Mouse (Mus musculus): ENCODE data around the gene Olfr1413. TPM values are rescaled to one million over a fixed set of nuclear protein-coding genes. Genes with fewer than 3 reads are reported as not detected.

The Olfr1413 gene
- not detected in 2 replicates for polyA plus RNA-seq (2014; fragmentation: Nextera tagmentation; extraction: Ambion mirVana)

DNA sequence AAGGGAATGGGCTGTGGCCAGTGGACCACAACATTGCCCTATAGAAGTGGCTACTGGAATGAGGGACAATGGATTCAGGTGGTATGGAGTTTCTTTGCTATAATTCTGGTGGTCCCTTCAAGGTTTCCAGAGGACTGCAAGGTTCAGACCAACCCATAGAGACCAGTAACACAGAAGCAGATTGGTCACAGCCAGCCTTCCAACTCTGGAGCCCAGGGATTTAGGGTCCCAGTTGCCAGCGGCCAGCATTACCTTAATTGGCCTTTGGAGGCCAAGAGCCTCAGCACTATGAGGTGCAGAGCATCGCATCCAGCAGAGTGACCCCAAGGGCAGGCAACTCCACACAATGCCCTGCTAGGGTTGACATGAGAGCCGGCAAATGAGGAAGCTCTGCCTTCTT lies at the start of gene Olfr1413:
TSS of gene Olfr1413 (plus strand) at position 301 of the 400 bp plus-strand sequence.
- H3K4me3 ChIP-seq (ENCODE audit: low read depth, low read length), result no peak within 1 kb of the TSS
- 84% methylated on average over 3 of the region's 3 CpGs for WGBS
- H3K4me1 ChIP-seq (ENCODE audit: control insufficient read depth, insufficient read depth, low read length), result no peaks in the 10 kb centered on the region
- H3K27me3 ChIP-seq (ENCODE audit: control insufficient read depth, insufficient read depth, low read length), result no peaks in the 10 kb centered on the region; the same call in 1 of the 2 replicates
- H3K4me2 ChIP-seq (ENCODE audit: low read depth, severe bottlenecking), result no peak within 1 kb of the TSS
- H3K9me3 ChIP-seq (ENCODE audit: control insufficient read depth, low read length), result no peaks in the 10 kb centered on the region
- H3K9ac ChIP-seq (ENCODE audit: low read length), result no peak within 1 kb of the TSS
- ATAC-seq (ENCODE audit: insufficient number of reproducible peaks, low FRiP score, low TSS enrichment, low read depth), result no peak
- H3K36me3 ChIP-seq (ENCODE audit: control insufficient read depth, insufficient read depth, low read length), result no peaks in the 10 kb centered on the region
- H3K27ac ChIP-seq (replicated peaks; ENCODE audit: low read depth, low read length), result no peak within 1 kb of the TSS
- no peak for DNase-seq (ENCODE audit: low spot score)

DNA sequence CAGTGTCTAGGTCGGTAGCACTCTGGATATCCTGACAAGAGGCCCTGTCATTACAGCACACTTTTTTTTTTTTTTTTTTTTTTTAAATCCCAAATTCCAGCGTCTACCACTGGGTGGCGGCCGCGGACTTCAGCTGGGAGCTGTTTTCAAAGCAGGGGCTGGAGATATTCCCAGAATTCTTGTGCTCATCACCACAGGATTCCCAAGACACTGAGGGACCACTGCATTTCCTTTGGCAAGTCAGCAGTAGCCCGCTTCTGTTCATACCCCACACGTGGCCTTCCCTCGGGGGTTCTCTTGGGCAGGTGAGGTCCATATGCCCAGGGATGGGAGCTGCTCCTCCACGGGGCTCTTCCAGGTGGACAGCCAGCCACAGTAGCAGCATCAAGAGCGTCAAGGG lies 49.7 kb upstream of the Olfr1413 start:
- Histone ChIP-seq H3K9ac (ENCODE audit: low read length) (no peak overlapping the region), H3K4me3 (ENCODE audit: low read depth, low read length) (no peak overlapping the region), H3K4me2 (ENCODE audit: low read depth, severe bottlenecking) (no peak overlapping the region), H3K9me3 (ENCODE audit: control insufficient read depth, low read length) (no peaks in the 10 kb centered on the region), H3K4me1 (ENCODE audit: control insufficient read depth, insufficient read depth, low read length) (no peaks in the 10 kb centered on the region), H3K27me3 (ENCODE audit: control insufficient read depth, insufficient read depth, low read length) (no peaks in the 10 kb centered on the region), H3K27ac (replicated peaks; ENCODE audit: low read depth, low read length) (no peak overlapping the region), H3K36me3 (ENCODE audit: control insufficient read depth, insufficient read depth, low read length) (no peaks in the 10 kb centered on the region)
- DNase-seq (ENCODE audit: low spot score) (peak; percentile 77), ATAC-seq (ENCODE audit: insufficient number of reproducible peaks, low FRiP score, low TSS enrichment, low read depth) (no peak)
- WGBS, result 18% methylated on average over 10 of the region's 10 CpGs

DNA sequence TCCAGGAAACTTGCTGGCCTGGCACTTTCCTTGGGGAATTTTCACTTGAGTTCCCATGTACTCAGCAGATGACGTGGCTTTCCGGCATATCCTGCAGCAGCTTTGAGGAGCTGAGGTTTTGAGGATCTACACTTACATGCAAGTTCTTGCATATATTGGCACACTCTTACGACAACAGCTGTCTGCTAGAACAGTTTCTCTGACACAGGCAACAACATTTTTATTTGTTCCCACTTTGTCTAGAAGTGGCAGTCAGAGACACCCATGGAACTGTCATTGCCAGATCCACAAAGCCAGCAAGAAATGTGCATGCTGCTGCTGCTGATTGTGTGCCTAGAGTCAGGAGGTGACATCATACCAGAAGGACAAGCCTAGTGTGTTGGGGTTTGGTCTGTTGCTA lies 47.4 kb upstream of the Olfr1413 start:
- H3K4me3 ChIP-seq (ENCODE audit: low read depth, low read length), result no peak overlapping the region
- DNase-seq (ENCODE audit: low spot score) (no peak), ATAC-seq (ENCODE audit: insufficient number of reproducible peaks, low FRiP score, low TSS enrichment, low read depth) (no peak)
- H3K36me3 ChIP-seq (ENCODE audit: control insufficient read depth, insufficient read depth, low read length), result no peaks in the 10 kb centered on the region
- 83% methylated on average over 3 of the region's 3 CpGs for WGBS
- H3K27ac ChIP-seq (replicated peaks; ENCODE audit: low read depth, low read length), result no peak overlapping the region
- H3K9ac ChIP-seq (ENCODE audit: low read length), result no peak overlapping the region
- H3K9me3 ChIP-seq (ENCODE audit: control insufficient read depth, low read length), result no peaks in the 10 kb centered on the region
- H3K27me3 ChIP-seq (ENCODE audit: control insufficient read depth, insufficient read depth, low read length), result no peaks in the 10 kb centered on the region
- no peaks in the 10 kb centered on the region for H3K4me1 ChIP-seq (ENCODE audit: control insufficient read depth, insufficient read depth, low read length)
- no peak overlapping the region for H3K4me2 ChIP-seq (ENCODE audit: low read depth, severe bottlenecking)

DNA sequence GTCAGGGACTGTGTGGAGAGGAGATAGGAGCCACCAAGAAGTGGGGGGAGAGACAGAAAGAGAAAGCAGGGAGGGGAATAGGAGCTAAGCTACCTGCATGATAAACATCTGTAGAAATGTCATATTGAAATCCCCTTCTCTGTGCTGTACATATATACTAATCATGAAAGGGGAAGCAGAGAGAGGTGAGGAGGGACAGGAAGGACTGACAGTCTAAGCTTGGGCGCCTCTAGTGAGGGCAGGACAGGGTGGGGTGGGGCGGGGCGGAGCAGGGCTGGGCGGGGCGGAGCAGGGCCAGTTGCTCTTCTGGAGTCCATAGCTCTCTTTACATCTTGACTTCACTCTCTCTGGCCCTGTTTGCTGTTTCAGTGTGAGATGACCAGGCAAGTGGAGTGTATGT lies 34.1 kb upstream of the Olfr1413 start:
- no peak for DNase-seq (ENCODE audit: low spot score)
- H3K36me3 ChIP-seq (ENCODE audit: control insufficient read depth, insufficient read depth, low read length), result no peaks in the 10 kb centered on the region
- H3K4me1 ChIP-seq (ENCODE audit: control insufficient read depth, insufficient read depth, low read length), result no peaks in the 10 kb centered on the region
- no peak overlapping the region for H3K9ac ChIP-seq (ENCODE audit: low read length)
- 25% methylated on average over 4 of the region's 5 CpGs for WGBS
- no peak overlapping the region for H3K4me3 ChIP-seq (ENCODE audit: low read depth, low read length)
- H3K27me3 ChIP-seq (ENCODE audit: control insufficient read depth, insufficient read depth, low read length), result no peaks in the 10 kb centered on the region
- no peak overlapping the region for H3K27ac ChIP-seq (replicated peaks; ENCODE audit: low read depth, low read length)
- H3K4me2 ChIP-seq (ENCODE audit: low read depth, severe bottlenecking), result no peak overlapping the region
- H3K9me3 ChIP-seq (ENCODE audit: control insufficient read depth, low read length), result no peaks in the 10 kb centered on the region
- ATAC-seq (ENCODE audit: insufficient number of reproducible peaks, low FRiP score, low TSS enrichment, low read depth), result no peak

DNA sequence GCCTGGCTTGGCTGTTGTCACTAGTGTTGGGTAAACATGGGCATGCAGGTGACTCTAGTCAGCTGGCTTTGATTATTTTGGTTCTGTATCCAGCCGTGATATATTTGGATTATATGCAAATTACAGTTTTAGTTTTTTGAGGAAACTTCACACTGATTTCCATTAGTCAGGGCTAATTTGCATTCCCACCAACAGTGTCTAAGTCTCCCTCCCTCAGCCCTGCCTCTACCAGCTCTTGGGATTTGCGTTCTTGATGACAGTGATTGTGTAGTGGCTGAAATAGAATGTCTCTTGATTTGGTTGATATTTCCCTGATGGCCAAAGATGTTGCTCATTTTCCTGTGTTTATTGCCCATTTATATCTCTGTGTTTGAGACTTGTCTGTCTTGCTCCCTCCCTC lies 32.1 kb upstream of the Olfr1413 start:
- Histone ChIP-seq H3K9ac (ENCODE audit: low read length) (no peak overlapping the region), H3K9me3 (ENCODE audit: control insufficient read depth, low read length) (no peaks in the 10 kb centered on the region), H3K36me3 (ENCODE audit: control insufficient read depth, insufficient read depth, low read length) (no peaks in the 10 kb centered on the region), H3K27me3 (ENCODE audit: control insufficient read depth, insufficient read depth, low read length) (no peaks in the 10 kb centered on the region), H3K4me1 (ENCODE audit: control insufficient read depth, insufficient read depth, low read length) (no peaks in the 10 kb centered on the region), H3K4me3 (ENCODE audit: low read depth, low read length) (no peak overlapping the region), H3K27ac (replicated peaks; ENCODE audit: low read depth, low read length) (no peak overlapping the region), H3K4me2 (ENCODE audit: low read depth, severe bottlenecking) (no peak overlapping the region)
- ATAC-seq (ENCODE audit: insufficient number of reproducible peaks, low FRiP score, low TSS enrichment, low read depth), result no peak
- WGBS, result 42% methylated on average over 2 of the region's 2 CpGs
- DNase-seq (ENCODE audit: low spot score), result no peak

DNA sequence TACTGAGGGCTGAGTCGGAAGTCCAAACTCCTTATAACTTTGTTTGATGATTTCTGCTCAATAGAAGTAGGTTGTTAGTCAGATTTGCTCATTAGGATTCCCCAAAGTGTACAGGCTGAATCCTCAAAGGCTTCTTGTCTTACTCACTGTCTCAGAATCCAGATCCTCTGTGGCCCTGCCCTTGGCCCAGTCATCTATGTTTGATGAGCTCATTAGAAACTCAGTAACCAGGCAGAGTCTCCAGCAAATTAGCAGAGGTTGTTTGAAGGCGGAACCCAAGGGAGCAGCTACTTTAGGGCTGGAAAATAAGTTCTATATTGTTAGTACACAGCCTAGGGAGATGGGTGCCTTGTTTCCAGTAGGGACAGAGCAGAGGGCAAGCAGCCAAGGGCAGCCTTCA lies 25.2 kb upstream of the Olfr1413 start:
- H3K9me3 ChIP-seq (ENCODE audit: control insufficient read depth, low read length), result no peaks in the 10 kb centered on the region
- DNase-seq (ENCODE audit: low spot score), result no peak
- H3K27me3 ChIP-seq (ENCODE audit: control insufficient read depth, insufficient read depth, low read length), result no peaks in the 10 kb centered on the region
- H3K36me3 ChIP-seq (ENCODE audit: control insufficient read depth, insufficient read depth, low read length), result no peaks in the 10 kb centered on the region
- H3K4me2 ChIP-seq (ENCODE audit: low read depth, severe bottlenecking), result no peak overlapping the region
- H3K4me1 ChIP-seq (ENCODE audit: control insufficient read depth, insufficient read depth, low read length), result no peaks in the 10 kb centered on the region
- H3K27ac ChIP-seq (replicated peaks; ENCODE audit: low read depth, low read length), result no peak overlapping the region
- no peak overlapping the region for H3K9ac ChIP-seq (ENCODE audit: low read length)
- 86% methylated on average over 2 of the region's 2 CpGs for WGBS
- ATAC-seq (ENCODE audit: insufficient number of reproducible peaks, low FRiP score, low TSS enrichment, low read depth), result no peak
- H3K4me3 ChIP-seq (ENCODE audit: low read depth, low read length), result no peak overlapping the region

DNA sequence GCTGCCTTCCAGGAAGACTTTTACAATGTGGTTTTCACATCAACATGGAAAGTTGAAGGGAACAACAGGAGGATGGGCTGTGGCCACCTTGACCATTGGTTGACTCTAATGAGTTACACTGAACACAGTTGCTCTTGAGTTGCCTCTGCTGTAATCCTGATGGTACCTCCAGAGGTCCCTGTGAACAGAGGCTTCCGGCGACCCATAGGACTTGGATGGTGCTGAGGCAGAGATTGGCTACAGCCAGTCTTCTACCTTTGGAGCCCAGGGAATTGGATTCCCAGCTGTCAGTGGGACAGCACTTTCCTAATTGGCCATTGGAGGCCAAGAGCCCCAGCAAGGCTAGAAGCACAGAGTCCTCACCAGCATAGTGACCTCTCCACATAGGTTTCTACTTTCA lies 14.4 kb downstream of the Olfr1413 start, which contains the start of gene Olfr1412:
TSS of gene Olfr1412 (plus strand) at position 301 of the 400 bp plus-strand sequence.
- Histone ChIP-seq H3K27ac (replicated peaks; ENCODE audit: low read depth, low read length) (no peak within 1 kb of the TSS), H3K36me3 (ENCODE audit: control insufficient read depth, insufficient read depth, low read length) (no peaks in the 10 kb centered on the region), H3K4me2 (ENCODE audit: low read depth, severe bottlenecking) (no peak within 1 kb of the TSS), H3K4me1 (ENCODE audit: control insufficient read depth, insufficient read depth, low read length) (no peaks in the 10 kb centered on the region), H3K9me3 (ENCODE audit: control insufficient read depth, low read length) (no peaks in the 10 kb centered on the region), H3K4me3 (ENCODE audit: low read depth, low read length) (no peak within 1 kb of the TSS), H3K9ac (ENCODE audit: low read length) (no peak within 1 kb of the TSS), H3K27me3 (ENCODE audit: control insufficient read depth, insufficient read depth, low read length) (no peaks in the 10 kb centered on the region)
- no peak for ATAC-seq (ENCODE audit: insufficient number of reproducible peaks, low FRiP score, low TSS enrichment, low read depth)
- WGBS, result 91% methylated on average over 2 of the region's 2 CpGs
- DNase-seq (ENCODE audit: low spot score), result peak; percentile 10

DNA sequence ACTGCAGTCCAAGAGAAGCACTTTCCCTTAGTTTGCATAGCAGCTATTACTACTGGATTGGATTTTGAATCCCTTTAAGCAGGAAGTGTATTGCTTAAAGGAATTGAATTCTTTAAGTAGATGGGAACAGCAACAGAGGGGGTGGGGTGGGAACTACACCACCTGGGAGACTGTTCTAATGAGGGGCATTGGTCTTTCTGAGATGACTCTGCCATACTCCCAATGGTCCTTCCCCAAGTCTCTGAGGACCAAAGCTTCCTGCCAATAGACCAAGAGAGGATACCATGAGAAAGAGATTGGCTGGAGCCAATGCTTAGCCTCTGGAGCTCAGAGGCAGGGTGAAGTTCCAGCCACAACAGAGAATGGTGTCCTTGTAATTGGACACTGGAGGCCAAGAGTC lies 23.0 kb downstream of the Olfr1413 start, which contains the start of gene Olfr1411:
TSS of gene Olfr1411 (plus strand) at position 301 of the 400 bp plus-strand sequence.
- ATAC-seq (ENCODE audit: insufficient number of reproducible peaks, low FRiP score, low TSS enrichment, low read depth), result no peak
- H3K27me3 ChIP-seq (ENCODE audit: control insufficient read depth, insufficient read depth, low read length), result no peaks in the 10 kb centered on the region
- no peak for DNase-seq (ENCODE audit: low spot score)

DNA sequence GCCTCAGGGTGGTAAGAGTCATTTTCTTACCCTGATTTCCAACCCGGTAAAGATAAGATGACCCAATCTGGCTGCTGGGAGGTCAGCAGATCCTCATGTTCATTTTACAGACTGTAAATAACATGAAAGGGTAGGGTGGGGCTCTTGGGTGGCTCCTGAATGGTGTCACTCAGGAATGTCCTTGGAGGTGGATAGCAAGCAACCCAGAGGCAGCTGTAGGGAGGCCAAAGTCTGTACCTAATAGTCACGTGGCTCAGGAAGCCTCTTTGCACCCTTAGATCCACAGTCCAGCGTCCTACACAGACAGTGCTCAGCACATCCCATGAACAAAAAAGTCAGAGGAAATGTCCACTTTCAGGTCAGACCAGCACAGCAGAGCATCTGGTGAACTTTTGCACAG lies 24.9 kb downstream of the Olfr1413 start:
- H3K27ac ChIP-seq (replicated peaks; ENCODE audit: low read depth, low read length), result no peak overlapping the region
- H3K27me3 ChIP-seq (ENCODE audit: control insufficient read depth, insufficient read depth, low read length), result no peaks in the 10 kb centered on the region
- H3K36me3 ChIP-seq (ENCODE audit: control insufficient read depth, insufficient read depth, low read length), result no peaks in the 10 kb centered on the region
- no peak overlapping the region for H3K4me2 ChIP-seq (ENCODE audit: low read depth, severe bottlenecking)
- 83% methylated on average over 3 of the region's 3 CpGs for WGBS
- no peaks in the 10 kb centered on the region for H3K4me1 ChIP-seq (ENCODE audit: control insufficient read depth, insufficient read depth, low read length)
- no peaks in the 10 kb centered on the region for H3K9me3 ChIP-seq (ENCODE audit: control insufficient read depth, low read length)
- DNase-seq (ENCODE audit: low spot score), result no peak
- H3K9ac ChIP-seq (ENCODE audit: low read length), result no peak overlapping the region
- ATAC-seq (ENCODE audit: insufficient number of reproducible peaks, low FRiP score, low TSS enrichment, low read depth), result no peak
- H3K4me3 ChIP-seq (ENCODE audit: low read depth, low read length), result no peak overlapping the region

More for the DNA sequence above, 23.0 kb downstream of the Olfr1413 start, which contains the start of gene Olfr1411:
- Histone ChIP-seq H3K4me1 (ENCODE audit: control insufficient read depth, insufficient read depth, low read length) (no peaks in the 10 kb centered on the region), H3K9ac (ENCODE audit: low read length) (no peak within 1 kb of the TSS), H3K4me3 (ENCODE audit: low read depth, low read length) (no peak within 1 kb of the TSS), H3K36me3 (ENCODE audit: control insufficient read depth, insufficient read depth, low read length) (no peaks in the 10 kb centered on the region), H3K27ac (replicated peaks; ENCODE audit: low read depth, low read length) (no peak within 1 kb of the TSS), H3K9me3 (ENCODE audit: control insufficient read depth, low read length) (no peaks in the 10 kb centered on the region), H3K4me2 (ENCODE audit: low read depth, severe bottlenecking) (no peak within 1 kb of the TSS)
